Mouse (Mus musculus): ENCODE results near the gene Tbc1d32.

Tbc1d32 gene

GRCm38 (mm10) chr10:56106333-56106995 is 122.0 kb downstream of the Tbc1d32 start, which contains the start of gene Msl3l2:
TSS of gene Msl3l2 (plus strand) at chr10:56106917.
- peak; percentile 90 for DNase-seq

GRCm38 (mm10) chr10:56099641-56100310 is 128.7 kb downstream of the Tbc1d32 start:
- DNase-seq, result no peak

GRCm38 (mm10) chr10:56099126-56099525 is 129.4 kb downstream of the Tbc1d32 start:
- no peak for DNase-seq

- no peak for DNase-seq
Measured at GRCm38 (mm10) chr10:56096757-56097156, 131.7 kb downstream of the Tbc1d32 start.

- DNase-seq, result no peak
Measured at GRCm38 (mm10) chr10:56094586-56094985, 133.9 kb downstream of the Tbc1d32 start.

GRCm38 (mm10) chr10:56089714-56090113 is 138.8 kb downstream of the Tbc1d32 start:
- DNase-seq, result no peak

- no peak for DNase-seq
Measured at GRCm38 (mm10) chr10:56062746-56063145, 165.7 kb downstream of the Tbc1d32 start.

GRCm38 (mm10) chr10:56061238-56061830 is 167.2 kb downstream of the Tbc1d32 start:
- no peak for DNase-seq

GRCm38 (mm10) chr10:56058979-56059422 is 169.5 kb downstream of the Tbc1d32 start:
- DNase-seq, result no peak

- DNase-seq, result peak; percentile 4
Measured at GRCm38 (mm10) chr10:56025400-56025799, 203.1 kb downstream of the Tbc1d32 start.

GRCm38 (mm10) chr10:56024579-56024978 is 203.9 kb downstream of the Tbc1d32 start:
- no peak for DNase-seq

GRCm38 (mm10) chr10:55979898-55980521 is 248.5 kb downstream of the Tbc1d32 start:
- DNase-seq, result peak; percentile 52

GRCm38 (mm10) chr10:55978001-55978400 is 250.5 kb downstream of the Tbc1d32 start:
- DNase-seq, result no peak
